Mouse (Mus musculus) right cerebral cortex, postnatal 36 days (tissue): ENCODE measurements around the gene Imp3.
"Not testable (repeated sequence)": the region's sequence is repeated elsewhere in the genome, so short reads cannot be mapped to it uniquely, and the experiment has no call there.

Experiments
- DNase-seq, 2 experiments: peaks; one replicate each; pipeline ENCODE4 v3.0.0; 2022; ENCODE audit warnings: low spot score in 2 of 2, mixed read lengths in 1 of 2

Gene Imp3

GRCm38 (mm10) chr9:56922746-56923145, 14.5 kb upstream of the Imp3 start:
- DNase-seq = no peak

- no peak for DNase-seq
These were observed 13.2 kb upstream of the Imp3 start for GRCm38 (mm10) chr9:56923841-56924650.

GRCm38 (mm10) chr9:56924651-56925027, 12.6 kb upstream of the Imp3 start:
- peak; percentile 21 to 30 for DNase-seq

- DNase-seq = no peak
These were observed 11.8 kb upstream of the Imp3 start for GRCm38 (mm10) chr9:56925291-56926024.

- no peak for DNase-seq
These were observed 11.3 kb upstream of the Imp3 start for GRCm38 (mm10) chr9:56926025-56926360.

GRCm38 (mm10) chr9:56926387-56926786, 10.9 kb upstream of the Imp3 start:
- DNase-seq = no peak

- DNase-seq = no peak
These were observed 9.9 kb upstream of the Imp3 start for GRCm38 (mm10) chr9:56927191-56928012.

GRCm38 (mm10) chr9:56928041-56928811, 9.0 kb upstream of the Imp3 start, which contains the start of gene Snx33:
TSS of gene Snx33 (minus strand) at chr9:56928371.
- DNase-seq = peak; percentile 77 to 78

- no peak for DNase-seq
These were observed 7.8 kb upstream of the Imp3 start for GRCm38 (mm10) chr9:56929496-56929895.

GRCm38 (mm10) chr9:56930556-56930955, 6.7 kb upstream of the Imp3 start:
- DNase-seq = no peak

- no peak for DNase-seq
These were observed 433 bp upstream of the Imp3 start for GRCm38 (mm10) chr9:56936861-56937222.

- no peak for DNase-seq
These were observed 1.1 kb downstream of the Imp3 start for GRCm38 (mm10) chr9:56938374-56938773.

GRCm38 (mm10) chr9:56947481-56947880, 10.2 kb downstream of the Imp3 start:
- DNase-seq = not testable (repeated sequence)

- DNase-seq = not testable (repeated sequence)
These were observed 11.4 kb downstream of the Imp3 start for GRCm38 (mm10) chr9:56948699-56949098.

GRCm38 (mm10) chr9:56949767-56950166, 12.5 kb downstream of the Imp3 start:
- no peak for DNase-seq

GRCm38 (mm10) chr9:56950414-56951400, 13.4 kb downstream of the Imp3 start, which contains the start of gene Snupn:
TSS of gene Snupn (plus strand) at chr9:56950878.
- peak; percentile 92 to 97 for DNase-seq

GRCm38 (mm10) chr9:56953562-56953961, 16.3 kb downstream of the Imp3 start:
- DNase-seq = no peak

- no peak for DNase-seq
These were observed 19.8 kb downstream of the Imp3 start for GRCm38 (mm10) chr9:56956966-56957675.

GRCm38 (mm10) chr9:56958689-56959088, 21.4 kb downstream of the Imp3 start:
- no peak for DNase-seq

- DNase-seq = no peak
These were observed 24.3 kb downstream of the Imp3 start for GRCm38 (mm10) chr9:56961591-56961990.
